21 mouse cellular contexts compared by ENCODE assay signal in the genomic region with DNA sequence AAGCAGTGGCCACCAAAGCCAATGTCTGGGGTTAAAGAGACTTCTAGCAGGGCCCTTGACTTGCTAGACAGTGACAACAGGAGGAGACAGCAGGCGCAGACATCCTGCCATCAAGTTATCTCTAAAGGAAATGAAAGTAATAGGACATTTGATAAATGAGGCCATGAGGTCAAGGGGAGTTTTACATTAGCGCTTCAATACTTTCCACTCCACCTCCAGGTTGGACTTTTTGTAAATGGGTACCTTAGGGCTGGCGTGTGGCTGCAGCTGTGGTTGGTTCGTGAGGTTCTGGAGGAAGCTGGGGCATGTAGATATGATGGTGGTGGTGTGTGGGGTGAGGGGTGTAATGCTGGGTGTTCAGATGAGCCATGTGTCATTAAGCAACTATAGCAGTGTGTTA. TPM values are rescaled to one million over a fixed set of nuclear protein-coding genes. Genes with fewer than 3 reads are reported as not detected.
A peak's percentile ranks its signal among the peaks of the same experiment; 100 is the strongest.
DNase-seq lines count a peak whose midpoint lies in the region; ATAC-seq lines count a peak whose summit lies in the region.
"Had no signal": no experiment of that assay in that cellular context is flagged by ENCODE, and none has a peak within 500 bp of the region (broad histone marks: within the 10 kb centered on the region; RNA-seq: fewer than 3 reads in every experiment).

No protein-coding gene starts in this region.

- ATAC-seq in activated CD4-positive, CD25-positive, alpha-beta regulatory T cell, adult 4 months = peak; percentile 79
- ATAC-seq in inflammation-experienced regulatory T-cells, adult 6 months = peak; percentile 80
- ATAC-seq in monocyte, adult 5-6 weeks (replicated peaks; ENCODE audit: insufficient number of reproducible peaks, low FRiP score, low TSS enrichment, poor library complexity, severe bottlenecking) = 0 out of 2 replicates have a peak, but pooled peaks have one; percentile 13
- ATAC-seq: forebrain, embryonic 15.5 days; midbrain, embryonic 16.5 days had no signal

- peak; percentile 52 for DNase-seq in CD4-positive, CD25-positive, alpha-beta regulatory T cell, adult 2 months (ENCODE audit: low read depth, low spot score)
- DNase-seq in cerebellum, adult 11 months = no peak
- DNase-seq in testis, postnatal 10 days (ENCODE audit: low spot score) = no peak
- no peak for DNase-seq in lung, postnatal 10 days
- DNase-seq: adrenal gland, postnatal 10 days; cerebellum, adult 9-10 months; cerebellum, postnatal 36 days; embryo, embryonic 11 days; gastrocnemius, adult 2 months; heart, postnatal 36 days; kidney, adult 18-20 months; kidney, postnatal 36 days; left cerebral cortex, postnatal 4 days; lung, postnatal 4 days; right cerebral cortex, postnatal 4 days; thymus, postnatal 4 days had no signal

RNA-seq across cellular contexts. Expression of gene Rbpj, which starts 44.7 kb away (rescaled TPM):
- 10 to 100 TPM; 41.3 to 45.6 TPM for polyA plus RNA-seq in activated CD4-positive, CD25-positive, alpha-beta regulatory T cell, adult 4 months (2017; shearing (Covaris generic))
- 10 to 100 TPM; 52.1 to 67.1 (median 63.0) TPM for polyA plus RNA-seq in inflammation-experienced regulatory T-cells, adult 6 months (2017; shearing (Covaris generic))
- total RNA-seq in monocyte, adult 5-6 weeks (2017) = 24.6 to 49.7 TPM (median 31.9 TPM) in 3 replicates

Comparison
In these comparisons a context has a peak if more than half of its experiments do, and no peak if none do; other contexts are left out.
1. ATAC-seq: peak in every context shown above with its lines; median percentile 80 in inflammation-experienced regulatory T-cells, adult 6 months; 79 in activated CD4-positive, CD25-positive, alpha-beta regulatory T cell, adult 4 months; 13 in monocyte, adult 5-6 weeks.